Mouse (Mus musculus) neutrophil, adult 83 days (primary cell): Measurements from ENCODE around the gene Gbp4. TPM values are rescaled to one million over a fixed set of nuclear protein-coding genes. Genes with fewer than 3 reads are reported as not detected.

Source experiments
- total RNA-seq, 2 experiments: library from RNA; stranded (reverse); gene quantifications; one replicate each; pipeline ENCODE4 v1.2.4; 2023

Gene Gbp4
- 1 to 10 TPM; 3.2 to 4.5 TPM for total RNA-seq

DNA sequence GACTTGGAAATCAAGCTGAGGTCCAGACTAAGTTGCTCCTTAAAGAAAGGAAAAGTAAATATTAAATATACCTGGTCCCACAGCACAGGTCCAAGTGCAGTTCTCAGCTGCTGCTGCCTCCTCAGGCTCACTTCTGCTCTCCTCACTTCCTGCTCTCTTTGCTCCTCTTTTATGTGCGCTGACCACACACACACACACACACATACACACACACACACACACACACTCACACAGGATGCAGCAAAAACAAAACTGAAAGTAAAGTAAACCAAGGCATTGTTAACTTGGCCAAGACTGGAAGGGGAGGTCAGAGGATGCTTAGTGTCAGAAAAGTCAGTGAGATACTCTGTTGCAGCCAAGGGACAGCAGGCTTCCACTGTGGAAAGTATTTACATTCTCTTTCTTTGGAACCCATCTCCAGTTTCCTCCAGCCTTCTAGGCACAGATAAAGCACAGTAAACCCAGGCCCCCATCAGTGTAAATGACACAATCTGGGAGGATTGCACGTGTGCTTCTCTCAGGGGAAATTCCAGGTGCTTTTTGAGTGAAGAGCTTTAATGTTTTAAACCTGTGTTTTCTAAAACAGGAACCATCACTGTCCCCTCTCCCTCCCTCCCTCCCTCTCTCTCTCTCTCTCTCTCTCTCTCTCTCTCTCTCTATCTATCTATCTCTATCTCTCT lies at the start of gene Gbp4, which contains the start of the genes Gbp9 and Gbp8:
Gene Gbp4, minus strand, starts transcription at position 178 of the 680 bp plus-strand sequence.
Gene Gbp9, minus strand, starts transcription at position 131 of the 680 bp plus-strand sequence.
Gene Gbp8, minus strand, starts transcription at position 132 of the 680 bp plus-strand sequence.

Other genes starting within 250 kb of the Gbp4 start
- 1 to 10 TPM; 1.2 to 1.8 TPM for gene Abcg3, start 156.9 kb downstream of the Gbp4 start, total RNA-seq
- gene Gbp9, start within 50 bp of the Gbp4 start, total RNA-seq, result 10 to 100 TPM in 1 of 2 experiments, 1 to 10 TPM in 1; 8.6 to 10.5 TPM
- gene Gbp8, start within 50 bp of the Gbp4 start, total RNA-seq, result 1 to 10 TPM; 1.0 to 1.7 TPM
- not detected for gene Gbp10, start 99.9 kb upstream of the Gbp4 start, total RNA-seq
- gene Gm43302, start 154.1 kb upstream of the Gbp4 start, total RNA-seq, result not detected
- gene Gbp6, start 154.1 kb upstream of the Gbp4 start, total RNA-seq, result under 1 TPM; 0.35 to 0.42 TPM